Mouse (Mus musculus): Measurements from ENCODE around the gene 2700049A03Rik. TPM values are rescaled to one million over a fixed set of nuclear protein-coding genes. Genes with fewer than 3 reads are reported as not detected.

2700049A03Rik gene
- polyA plus RNA-seq, 1 experiment from 2014 or later, result 2.4 TPM

GRCm38 (mm10) chr12:71264211-71264610 is 127.6 kb downstream of the 2700049A03Rik start:
- H3K4me3 ChIP-seq (ENCODE audit: low read depth, low read length), result no peak overlapping the region
- no peak for ATAC-seq
- no peaks in the 10 kb centered on the region for H3K36me3 ChIP-seq (replicated peaks; ENCODE audit: insufficient read depth, low read length)
- no peak overlapping the region for H3K9ac ChIP-seq (replicated peaks)
- no peak for TF ChIP-seq CTCF (IDR thresholded peaks at IDR 0.05; ENCODE audit: low read depth)
- DNase-seq, result no peak
- H3K4me2 ChIP-seq (ENCODE audit: low read depth, low read length), result no peak overlapping the region
- H3K9me3 ChIP-seq (ENCODE audit: low read length), result no peaks in the 10 kb centered on the region
- WGBS (ENCODE audit: insufficient replicate concordance), result 77% methylated on average over 4 of the region's 4 CpGs
- no peak overlapping the region for H3K27ac ChIP-seq (ENCODE audit: low read depth)
- H3K4me1 ChIP-seq (ENCODE audit: insufficient read depth), result no peaks in the 10 kb centered on the region
- no peaks in the 10 kb centered on the region for H3K27me3 ChIP-seq (ENCODE audit: insufficient read depth, low read length)

- no peak for ATAC-seq
- WGBS (ENCODE audit: insufficient replicate concordance), result 77% methylated on average over 7 of the region's 7 CpGs
- H3K9ac ChIP-seq (replicated peaks), result no peak overlapping the region
These were observed 132.7 kb downstream of the 2700049A03Rik start for GRCm38 (mm10) chr12:71269367-71269766.

GRCm38 (mm10) chr12:71271131-71271530 is 134.5 kb downstream of the 2700049A03Rik start:
- Histone ChIP-seq H3K4me1 (ENCODE audit: insufficient read depth) (no peaks in the 10 kb centered on the region), H3K4me2 (ENCODE audit: low read depth, low read length) (no peak overlapping the region), H3K9me3 (ENCODE audit: low read length) (no peaks in the 10 kb centered on the region), H3K9ac (replicated peaks) (no peak overlapping the region), H3K27ac (ENCODE audit: low read depth) (no peak overlapping the region), H3K4me3 (ENCODE audit: low read depth, low read length) (no peak overlapping the region), H3K27me3 (ENCODE audit: insufficient read depth, low read length) (no peaks in the 10 kb centered on the region), H3K36me3 (replicated peaks; ENCODE audit: insufficient read depth, low read length) (no peaks in the 10 kb centered on the region)
- ATAC-seq (no peak), DNase-seq (no peak)
- 70% methylated on average over 5 of the region's 5 CpGs for WGBS (ENCODE audit: insufficient replicate concordance)
- no peak for TF ChIP-seq CTCF (IDR thresholded peaks at IDR 0.05; ENCODE audit: low read depth)
- TF ChIP-seq EP300 (IDR thresholded peaks at IDR 0.05; ENCODE audit: low read depth), result no peak

More at GRCm38 (mm10) chr12:71269367-71269766, 132.7 kb downstream of the 2700049A03Rik start:
- TF ChIP-seq EP300 (IDR thresholded peaks at IDR 0.05; ENCODE audit: low read depth), result no peak
- TF ChIP-seq CTCF (IDR thresholded peaks at IDR 0.05; ENCODE audit: low read depth), result no peak
- no peaks in the 10 kb centered on the region for H3K27me3 ChIP-seq (ENCODE audit: insufficient read depth, low read length)
- H3K9me3 ChIP-seq (ENCODE audit: low read length), result no peaks in the 10 kb centered on the region
- H3K4me1 ChIP-seq (ENCODE audit: insufficient read depth), result no peaks in the 10 kb centered on the region
- no peaks in the 10 kb centered on the region for H3K36me3 ChIP-seq (replicated peaks; ENCODE audit: insufficient read depth, low read length)
- no peak overlapping the region for H3K4me2 ChIP-seq (ENCODE audit: low read depth, low read length)
- H3K4me3 ChIP-seq (ENCODE audit: low read depth, low read length), result no peak overlapping the region
- H3K27ac ChIP-seq (ENCODE audit: low read depth), result no peak overlapping the region
- DNase-seq, result no peak

GRCm38 (mm10) chr12:71274519-71275237 is 138.0 kb downstream of the 2700049A03Rik start:
- Histone ChIP-seq H3K4me1 (ENCODE audit: insufficient read depth) (no peaks in the 10 kb centered on the region), H3K4me3 (ENCODE audit: low read depth, low read length) (no peak overlapping the region), H3K9ac (replicated peaks) (no peak overlapping the region), H3K4me2 (ENCODE audit: low read depth, low read length) (no peak overlapping the region), H3K36me3 (replicated peaks; ENCODE audit: insufficient read depth, low read length) (no peaks in the 10 kb centered on the region), H3K9me3 (ENCODE audit: low read length) (no peaks in the 10 kb centered on the region), H3K27ac (ENCODE audit: low read depth) (no peak overlapping the region), H3K27me3 (ENCODE audit: insufficient read depth, low read length) (no peaks in the 10 kb centered on the region)
- WGBS (ENCODE audit: insufficient replicate concordance), result 85% methylated on average over 5 of the region's 5 CpGs
- DNase-seq, result no peak
- ATAC-seq, result no peak
- peak; percentile 49 for TF ChIP-seq CTCF (IDR thresholded peaks at IDR 0.05; ENCODE audit: low read depth)
- TF ChIP-seq EP300 (IDR thresholded peaks at IDR 0.05; ENCODE audit: low read depth), result no peak

GRCm38 (mm10) chr12:71275906-71276595 is 139.4 kb downstream of the 2700049A03Rik start:
- Histone ChIP-seq H3K27ac (ENCODE audit: low read depth) (no peak overlapping the region), H3K4me1 (ENCODE audit: insufficient read depth) (no peaks in the 10 kb centered on the region), H3K27me3 (ENCODE audit: insufficient read depth, low read length) (no peaks in the 10 kb centered on the region), H3K9me3 (ENCODE audit: low read length) (no peaks in the 10 kb centered on the region), H3K36me3 (replicated peaks; ENCODE audit: insufficient read depth, low read length) (no peaks in the 10 kb centered on the region), H3K4me2 (ENCODE audit: low read depth, low read length) (no peak overlapping the region), H3K4me3 (ENCODE audit: low read depth, low read length) (no peak overlapping the region), H3K9ac (replicated peaks) (no peak overlapping the region)
- no peak for ATAC-seq
- TF ChIP-seq CTCF (IDR thresholded peaks at IDR 0.05; ENCODE audit: low read depth), result no peak
- TF ChIP-seq EP300 (IDR thresholded peaks at IDR 0.05; ENCODE audit: low read depth), result no peak
- DNase-seq, result no peak
- WGBS (ENCODE audit: insufficient replicate concordance), result 67% methylated on average over 8 of the region's 8 CpGs

- DNase-seq, result no peak
- TF ChIP-seq EP300 (IDR thresholded peaks at IDR 0.05; ENCODE audit: low read depth) (no peak), CTCF (IDR thresholded peaks at IDR 0.05; ENCODE audit: low read depth) (no peak)
- Histone ChIP-seq H3K9ac (replicated peaks) (no peak overlapping the region), H3K27ac (ENCODE audit: low read depth) (no peak overlapping the region), H3K4me3 (ENCODE audit: low read depth, low read length) (no peak overlapping the region), H3K9me3 (ENCODE audit: low read length) (no peaks in the 10 kb centered on the region), H3K4me1 (ENCODE audit: insufficient read depth) (no peaks in the 10 kb centered on the region), H3K4me2 (ENCODE audit: low read depth, low read length) (no peak overlapping the region), H3K36me3 (replicated peaks; ENCODE audit: insufficient read depth, low read length) (no peaks in the 10 kb centered on the region), H3K27me3 (ENCODE audit: insufficient read depth, low read length) (no peaks in the 10 kb centered on the region)
- 71% methylated on average over 12 of the region's 12 CpGs for WGBS (ENCODE audit: insufficient replicate concordance)
- ATAC-seq, result no peak
These were observed 143.0 kb downstream of the 2700049A03Rik start for GRCm38 (mm10) chr12:71279521-71280262.
